Mouse (Mus musculus) heart, adult 2 months (tissue): ENCODE measurements at regions not wholly inside any gene's neighbourhood (a gene's known extent, or its start where the extent isn't known, plus 50 kb on each side); places are given as distances from the start of the nearest gene placed in this dataset.

ENCODE experiments used
- CTCF ChIP-seq: fragments of 200-600 bp; IDR thresholded peaks from 2 replicates; pipeline ENCODE4 v1.8.1; 2022; ENCODE audit warnings: antibody characterized with exemption, mild to moderate bottlenecking, moderate library complexity
- EP300 ChIP-seq: fragments of 200-500 bp; IDR thresholded peaks from 2 replicates; pipeline ENCODE4 v1.6.1; 2011; ENCODE audit warnings: low read depth, low read length, control low read depth; ENCODE audit not compliant: insufficient read depth

- TF ChIP-seq EP300 (no peak), CTCF (no peak)
Measured at GRCm38 (mm10) chr2:74076774-74077173, 165.6 kb upstream of the Atp5g3 start.
